Mouse (Mus musculus): ENCODE results near the gene Gm17571. TPM values are rescaled to one million over a fixed set of nuclear protein-coding genes. Genes with fewer than 3 reads are reported as not detected.

Gm17571 gene
- total RNA-seq (2014; fragmentation: Nextera tagmentation) (not detected in 2 replicates), total RNA-seq (2017) (not detected in 2 replicates)

GRCm38 (mm10) chr9:13446703-13447285 lies at the start of gene Gm17571:
Gm17571 (minus strand) TSS chr9:13446753.
- no peak for ATAC-seq (replicated peaks; ENCODE audit: poor library complexity, severe bottlenecking)

- ATAC-seq (replicated peaks; ENCODE audit: poor library complexity, severe bottlenecking) = no peak
Measured at GRCm38 (mm10) chr9:13495530-13495929, 49.0 kb upstream of the Gm17571 start.

GRCm38 (mm10) chr9:13493746-13494145 lies 47.2 kb upstream of the Gm17571 start:
- no peak for ATAC-seq (replicated peaks; ENCODE audit: poor library complexity, severe bottlenecking)

- ATAC-seq (replicated peaks; ENCODE audit: poor library complexity, severe bottlenecking) = peak; percentile 55
Measured at GRCm38 (mm10) chr9:13492807-13493206, 46.3 kb upstream of the Gm17571 start.

- ATAC-seq (replicated peaks; ENCODE audit: poor library complexity, severe bottlenecking) = no peak
Measured at GRCm38 (mm10) chr9:13491854-13492620, 45.5 kb upstream of the Gm17571 start.

GRCm38 (mm10) chr9:13491107-13491506 lies 44.6 kb upstream of the Gm17571 start:
- no peak for ATAC-seq (replicated peaks; ENCODE audit: poor library complexity, severe bottlenecking)

GRCm38 (mm10) chr9:13485914-13486313 lies 39.4 kb upstream of the Gm17571 start:
- no peak for ATAC-seq (replicated peaks; ENCODE audit: poor library complexity, severe bottlenecking)

- peak; percentile 83 for ATAC-seq (replicated peaks; ENCODE audit: poor library complexity, severe bottlenecking)
Measured at GRCm38 (mm10) chr9:13484267-13485240, 38.0 kb upstream of the Gm17571 start.

GRCm38 (mm10) chr9:13483199-13484068 lies 36.9 kb upstream of the Gm17571 start:
- ATAC-seq (replicated peaks; ENCODE audit: poor library complexity, severe bottlenecking) = no peak

- ATAC-seq (replicated peaks; ENCODE audit: poor library complexity, severe bottlenecking) = no peak
Measured at GRCm38 (mm10) chr9:13479275-13479674, 32.7 kb upstream of the Gm17571 start.

GRCm38 (mm10) chr9:13474951-13475350 lies 28.4 kb upstream of the Gm17571 start:
- no peak for ATAC-seq (replicated peaks; ENCODE audit: poor library complexity, severe bottlenecking)

GRCm38 (mm10) chr9:13470013-13470412 lies 23.5 kb upstream of the Gm17571 start:
- ATAC-seq (replicated peaks; ENCODE audit: poor library complexity, severe bottlenecking) = no peak

- peak; percentile 40; the same call in 1 of the 2 replicates for ATAC-seq (replicated peaks; ENCODE audit: poor library complexity, severe bottlenecking)
Measured at GRCm38 (mm10) chr9:13468778-13469177, 22.2 kb upstream of the Gm17571 start.

- ATAC-seq (replicated peaks; ENCODE audit: poor library complexity, severe bottlenecking) = no peak
Measured at GRCm38 (mm10) chr9:13467745-13468144, 21.2 kb upstream of the Gm17571 start.

- ATAC-seq (replicated peaks; ENCODE audit: poor library complexity, severe bottlenecking) = peak; percentile 45
Measured at GRCm38 (mm10) chr9:13466816-13467215, 20.3 kb upstream of the Gm17571 start.

GRCm38 (mm10) chr9:13466351-13466750 lies 19.8 kb upstream of the Gm17571 start:
- peak; percentile 84 for ATAC-seq (replicated peaks; ENCODE audit: poor library complexity, severe bottlenecking)

- no peak for ATAC-seq (replicated peaks; ENCODE audit: poor library complexity, severe bottlenecking)
Measured at GRCm38 (mm10) chr9:13465358-13466020, 18.9 kb upstream of the Gm17571 start.

- no peak for ATAC-seq (replicated peaks; ENCODE audit: poor library complexity, severe bottlenecking)
Measured at GRCm38 (mm10) chr9:13460926-13461325, 14.4 kb upstream of the Gm17571 start.

GRCm38 (mm10) chr9:13460012-13460411 lies 13.5 kb upstream of the Gm17571 start:
- ATAC-seq (replicated peaks; ENCODE audit: poor library complexity, severe bottlenecking) = no peak

All from granulocyte monocyte progenitor cell, adult 5-6 weeks (primary cell).